Mouse (Mus musculus): Measurements from ENCODE around the gene Nostrin.

The Nostrin gene

GRCm38 (mm10) chr2:69135661-69136576 lies at the start of gene Nostrin:
TSS of gene Nostrin (plus strand) at chr2:69135800.
- DNase-seq (ENCODE audit: low spot score in 2 of 2): no peak

- DNase-seq (ENCODE audit: low spot score in 2 of 2): no peak
Observed at GRCm38 (mm10) chr2:69086505-69087260, 48.9 kb upstream of the Nostrin start.

GRCm38 (mm10) chr2:69095836-69096235 lies 39.8 kb upstream of the Nostrin start:
- no peak for DNase-seq (ENCODE audit: low spot score in 2 of 2)

- no peak for DNase-seq (ENCODE audit: low spot score in 2 of 2)
Observed at GRCm38 (mm10) chr2:69096821-69097220, 38.8 kb upstream of the Nostrin start.

GRCm38 (mm10) chr2:69097526-69097925 lies 38.1 kb upstream of the Nostrin start:
- DNase-seq (ENCODE audit: low spot score in 2 of 2): no peak

GRCm38 (mm10) chr2:69098701-69099100 lies 36.9 kb upstream of the Nostrin start:
- no peak for DNase-seq (ENCODE audit: low spot score in 2 of 2)

- no peak for DNase-seq (ENCODE audit: low spot score in 2 of 2)
Observed at GRCm38 (mm10) chr2:69099147-69099546, 36.5 kb upstream of the Nostrin start.

GRCm38 (mm10) chr2:69100706-69101105 lies 34.9 kb upstream of the Nostrin start:
- DNase-seq (ENCODE audit: low spot score in 2 of 2): no peak

GRCm38 (mm10) chr2:69103526-69103925 lies 32.1 kb upstream of the Nostrin start:
- no peak for DNase-seq (ENCODE audit: low spot score in 2 of 2)

GRCm38 (mm10) chr2:69104511-69105145 lies 31.0 kb upstream of the Nostrin start:
- peak in 1 of 2 experiments; percentile 56 for DNase-seq (ENCODE audit: low spot score in 2 of 2)

- DNase-seq (ENCODE audit: low spot score in 2 of 2): no peak
Observed at GRCm38 (mm10) chr2:69109246-69109645, 26.4 kb upstream of the Nostrin start.

- no peak for DNase-seq (ENCODE audit: low spot score in 2 of 2)
Observed at GRCm38 (mm10) chr2:69109710-69110109, 25.9 kb upstream of the Nostrin start.

GRCm38 (mm10) chr2:69112609-69113008 lies 23.0 kb upstream of the Nostrin start:
- no peak for DNase-seq (ENCODE audit: low spot score in 2 of 2)

- no peak for DNase-seq (ENCODE audit: low spot score in 2 of 2)
Observed at GRCm38 (mm10) chr2:69113829-69114547, 21.6 kb upstream of the Nostrin start.

- no peak for DNase-seq (ENCODE audit: low spot score in 2 of 2)
Observed at GRCm38 (mm10) chr2:69115921-69116320, 19.7 kb upstream of the Nostrin start.

- DNase-seq (ENCODE audit: low spot score in 2 of 2): no peak
Observed at GRCm38 (mm10) chr2:69116767-69117166, 18.8 kb upstream of the Nostrin start.

- no peak for DNase-seq (ENCODE audit: low spot score in 2 of 2)
Observed at GRCm38 (mm10) chr2:69118994-69119393, 16.6 kb upstream of the Nostrin start.

GRCm38 (mm10) chr2:69119718-69120117 lies 15.9 kb upstream of the Nostrin start:
- no peak for DNase-seq (ENCODE audit: low spot score in 2 of 2)

- DNase-seq (ENCODE audit: low spot score in 2 of 2): no peak
Observed at GRCm38 (mm10) chr2:69121681-69122080, 13.9 kb upstream of the Nostrin start.

GRCm38 (mm10) chr2:69125425-69125824 lies 10.2 kb upstream of the Nostrin start:
- DNase-seq (ENCODE audit: low spot score in 2 of 2): no peak

GRCm38 (mm10) chr2:69128321-69128720 lies 7.3 kb upstream of the Nostrin start:
- DNase-seq (ENCODE audit: low spot score in 2 of 2): no peak

All from left cerebral cortex, adult 9 months (tissue).